Mouse (Mus musculus) testis, postnatal 10 days (tissue): Measurements from ENCODE around the gene Patl1.
"Not testable (repeated sequence)": the region's sequence is repeated elsewhere in the genome, so short reads cannot be mapped to it uniquely, and the experiment has no call there.

Experiments used
- DNase-seq: peaks from one replicate; pipeline ENCODE4 v3.0.0; 2021; ENCODE audit warnings: low spot score

The Patl1 gene

DNA sequence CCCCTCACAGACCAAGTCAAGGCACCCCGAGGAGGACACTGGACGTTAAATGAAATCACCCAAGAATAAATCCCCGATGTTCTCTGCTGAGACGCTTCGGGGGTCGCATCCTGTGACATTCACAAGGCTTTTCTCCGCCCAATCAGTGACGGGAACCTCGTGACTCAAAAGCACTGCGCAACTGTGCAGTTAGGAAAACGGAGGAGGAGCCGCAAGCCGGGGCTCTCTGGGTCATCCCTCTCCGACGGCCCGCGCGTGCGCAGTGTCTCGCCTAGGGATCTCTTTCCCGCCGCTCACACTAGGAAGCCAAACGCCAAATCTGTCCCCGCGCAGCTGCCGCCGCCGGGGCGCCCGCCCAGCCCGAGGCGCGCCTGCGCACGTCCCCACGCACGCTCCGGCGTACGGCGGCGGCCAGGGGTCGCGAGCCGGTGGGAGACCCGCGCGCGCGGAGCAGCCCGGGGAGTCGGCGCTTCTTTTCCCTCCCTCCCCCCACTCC, at the start of gene Patl1:
Gene Patl1 (plus strand): TSS at position 363 of the 496 bp plus-strand sequence.
- peak; percentile 98 for DNase-seq

GRCm38 (mm10) chr19:11867837-11868236, 44.4 kb upstream of the Patl1 start:
- DNase-seq = no peak

GRCm38 (mm10) chr19:11875006-11875405, 37.2 kb upstream of the Patl1 start, which contains the start of gene Olfr1419:
Gene Olfr1419 (minus strand): TSS chr19:11875106.
- no peak for DNase-seq

GRCm38 (mm10) chr19:11878404-11878803, 33.8 kb upstream of the Patl1 start:
- not testable (repeated sequence) for DNase-seq

GRCm38 (mm10) chr19:11886265-11886664, 25.9 kb upstream of the Patl1 start, which contains the start of gene Olfr1420:
Gene Olfr1420 (plus strand): TSS chr19:11886565.
- DNase-seq = no peak

- no peak for DNase-seq
Observed at GRCm38 (mm10) chr19:11911021-11911420, 1.2 kb upstream of the Patl1 start.

DNA sequence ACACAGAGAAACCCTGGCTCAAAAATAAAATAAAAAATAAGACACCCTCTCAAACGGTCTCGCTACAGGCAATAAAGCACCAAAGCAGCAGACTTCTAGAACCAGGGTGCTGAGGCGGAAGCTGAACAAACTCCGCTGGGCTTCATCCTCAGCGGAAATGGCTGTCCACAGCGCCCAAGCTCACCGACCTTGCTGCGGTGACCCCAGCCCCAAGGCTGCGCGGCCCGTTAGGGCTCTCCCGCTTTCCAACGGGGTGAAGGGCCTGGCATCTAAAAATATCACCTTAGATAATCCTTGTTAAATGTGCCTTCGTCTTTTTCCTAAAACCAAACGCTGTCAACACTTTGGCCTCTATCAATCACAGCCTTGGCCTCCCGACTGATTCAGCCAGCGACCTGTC, 596 bp upstream of the Patl1 start:
- peak; percentile 49 for DNase-seq

DNA sequence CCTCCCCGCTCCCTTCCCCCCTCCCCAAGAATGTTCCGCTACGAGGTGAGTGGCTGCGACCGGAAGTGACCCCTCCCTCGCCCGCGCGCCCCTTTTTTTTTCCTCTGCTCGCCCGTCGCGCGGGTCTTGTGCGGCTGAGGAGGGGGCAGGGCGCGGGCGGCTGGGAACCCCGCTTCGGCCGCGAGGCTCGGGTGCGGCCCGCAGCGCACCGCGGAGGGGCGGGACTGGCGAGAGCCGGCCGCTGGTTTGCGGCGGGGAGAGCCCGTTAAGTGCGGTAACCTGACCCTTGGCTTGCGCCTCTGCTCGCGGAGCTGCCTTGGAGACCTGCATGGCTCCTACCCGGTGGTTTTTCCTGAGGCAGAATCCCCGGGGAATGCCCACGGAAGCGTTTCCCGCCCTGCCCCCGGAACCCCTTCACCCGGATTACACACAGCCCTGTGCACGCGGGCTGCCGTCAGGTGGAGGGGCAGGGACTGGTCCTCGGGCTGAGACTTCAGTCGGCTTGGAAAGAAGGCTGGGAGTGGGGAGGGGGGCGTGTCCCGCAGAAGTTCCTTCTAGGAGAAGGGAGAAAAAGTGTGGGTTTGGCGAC, 428 bp downstream of the Patl1 start:
- peak; percentile 82 for DNase-seq

- DNase-seq = no peak
Observed at GRCm38 (mm10) chr19:11915804-11916203, 3.6 kb downstream of the Patl1 start.

DNA sequence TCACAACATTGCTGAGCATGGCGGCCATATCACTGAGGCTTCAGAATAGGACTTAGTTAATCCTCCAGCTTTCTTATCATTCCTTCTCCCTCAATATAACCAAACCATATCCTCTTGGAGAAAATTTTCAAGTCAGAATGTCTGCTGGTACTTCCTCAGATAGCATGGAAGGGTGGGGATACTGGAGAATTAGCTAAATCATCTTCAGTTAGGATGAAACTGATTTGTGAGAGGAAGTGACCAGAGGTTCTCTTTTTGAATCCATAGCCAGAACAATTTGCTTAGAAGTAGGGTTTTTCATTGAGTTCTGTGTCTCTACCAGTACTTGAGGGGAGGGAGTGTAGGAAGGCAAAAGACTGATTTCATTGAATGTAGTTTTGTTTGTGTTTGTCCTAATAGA, 9.9 kb downstream of the Patl1 start:
- DNase-seq = no peak

- not testable (repeated sequence) for DNase-seq
Observed at GRCm38 (mm10) chr19:11922515-11922914, 10.3 kb downstream of the Patl1 start.

- no peak for DNase-seq
Observed at GRCm38 (mm10) chr19:11926380-11926779, 14.2 kb downstream of the Patl1 start.

- no peak for DNase-seq
Observed at GRCm38 (mm10) chr19:11928025-11928748, 16.0 kb downstream of the Patl1 start.

- not testable (repeated sequence) for DNase-seq
Observed at GRCm38 (mm10) chr19:11946460-11946859, 34.3 kb downstream of the Patl1 start.

DNA sequence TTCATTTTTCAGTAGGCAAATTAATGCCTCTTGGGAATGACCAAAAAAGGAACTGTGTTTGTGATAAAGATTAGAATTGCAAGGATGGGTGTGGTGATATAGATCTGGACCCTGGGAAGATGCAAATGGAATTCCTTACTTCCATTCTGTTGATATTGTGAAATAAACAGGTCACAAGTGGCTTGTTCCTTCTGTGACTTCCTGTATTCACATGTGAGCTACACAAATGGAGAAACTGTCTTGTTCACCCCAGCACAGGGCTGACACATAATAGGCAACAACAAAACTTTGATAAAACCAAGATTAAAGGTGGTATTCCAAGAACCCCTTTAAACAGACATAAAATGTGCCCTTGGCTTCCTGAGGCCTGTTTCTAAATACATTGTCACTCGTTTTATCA, 37.7 kb downstream of the Patl1 start:
- DNase-seq = no peak

DNA sequence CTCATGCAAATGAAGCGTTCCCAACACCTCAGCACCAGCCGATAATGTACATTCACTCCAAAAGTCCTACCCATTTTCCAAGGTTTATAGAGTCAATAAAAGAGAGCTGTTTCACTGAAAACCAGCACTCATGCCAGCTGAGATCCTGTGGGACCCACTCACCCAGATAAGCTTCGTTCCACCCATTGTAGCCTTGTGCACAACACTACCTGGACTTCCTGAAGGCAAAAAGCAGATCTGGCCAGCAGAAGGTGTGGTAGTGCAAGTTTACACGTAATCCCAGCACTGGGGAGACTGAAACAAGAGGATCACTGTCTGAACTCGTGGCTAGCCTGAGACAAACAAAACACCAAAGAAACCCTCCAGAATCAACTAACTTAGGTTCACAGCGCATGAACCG, 38.5 kb downstream of the Patl1 start:
- no peak for DNase-seq

GRCm38 (mm10) chr19:11954206-11954605, 42.0 kb downstream of the Patl1 start:
- no peak for DNase-seq

GRCm38 (mm10) chr19:11956636-11957035, 44.4 kb downstream of the Patl1 start:
- DNase-seq = no peak

GRCm38 (mm10) chr19:11957396-11957795, 45.2 kb downstream of the Patl1 start:
- DNase-seq = no peak

- DNase-seq = no peak
Observed at GRCm38 (mm10) chr19:11957846-11958245, 45.6 kb downstream of the Patl1 start.

DNA sequence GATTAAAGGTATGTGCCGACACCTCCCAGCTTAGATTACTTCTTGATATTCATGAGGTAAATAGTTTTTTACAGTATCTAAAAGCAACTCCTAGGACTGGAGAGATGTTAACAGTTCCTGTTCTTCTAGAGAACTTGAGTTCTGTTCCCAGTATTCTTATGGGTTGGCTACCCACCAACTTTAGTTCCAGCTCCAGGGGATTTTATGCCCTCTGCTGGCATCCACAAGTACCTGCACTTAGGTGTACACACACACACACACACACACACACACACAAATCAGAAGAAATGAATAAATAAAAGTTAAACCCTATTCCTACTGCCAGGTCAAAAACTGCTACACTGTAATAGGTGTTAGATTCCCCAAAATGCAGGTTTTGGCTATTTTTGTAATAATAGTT, 52.1 kb downstream of the Patl1 start:
- DNase-seq = no peak

GRCm38 (mm10) chr19:11965023-11965942, 53.1 kb downstream of the Patl1 start, which contains the start of gene Osbp:
Gene Osbp (plus strand): TSS chr19:11965941.
- peak; percentile 96 for DNase-seq
